Mouse (Mus musculus) forebrain, embryonic 10.5 days (tissue): Measurements from ENCODE around the gene Ndufa7. TPM values are rescaled to one million over a fixed set of nuclear protein-coding genes. Genes with fewer than 3 reads are reported as not detected.

Source experiments
- DNase-seq: peaks from one replicate; pipeline ENCODE4 v3.0.0-alpha.2; 2017; ENCODE audit warnings: low spot score; ENCODE audit errors: extremely low spot score
- H3K27ac ChIP-seq: fragments of 300-500 bp; sonication (generic); 2 replicates; pipeline ENCODE4 v1.5.1; 2016; ENCODE audit warnings: mild to moderate bottlenecking
- H3K27me3 ChIP-seq: fragments of 300-500 bp; sonication (generic); 2 replicates; pipeline ENCODE4 v1.6.1; 2016; ENCODE audit warnings: mild to moderate bottlenecking; ENCODE audit not compliant: poor library complexity, severe bottlenecking
- H3K36me3 ChIP-seq: fragments of 300-500 bp; sonication (generic); replicated peaks from 2 replicates; pipeline ENCODE4 v1.6.1; 2016; ENCODE audit warnings: mild to moderate bottlenecking, moderate library complexity
- H3K4me1 ChIP-seq: fragments of 300-500 bp; sonication (generic); 2 replicates; pipeline ENCODE4 v1.6.1; 2016
- H3K4me3 ChIP-seq: fragments of 300-500 bp; sonication (generic); 2 replicates; pipeline ENCODE4 v1.5.1; 2016; ENCODE audit warnings: mild to moderate bottlenecking, moderate library complexity
- H3K9me3 ChIP-seq: fragments of 300-500 bp; sonication (generic); 2 replicates; pipeline ENCODE4 v1.6.1; 2016; ENCODE audit warnings: mild to moderate bottlenecking, moderate library complexity
- WGBS: fragments of 180-500 bp; shearing (Covaris S2); methylation state at CpG from one replicate; pipeline ENCODE4 v1.1.7; 2016; 5-methylcytosine and 5-hydroxymethylcytosine counted together
- polyA plus RNA-seq: library from polyadenylated mRNA; unstranded; fragments of >200 nt; fragmentation: Nextera tagmentation; extraction: Ambion mirVana; gene quantifications from 2 replicates; pipeline ENCODE4 v1.2.1, GENCODE M21; 2016

The Ndufa7 gene
- polyA plus RNA-seq, 1 experiment from 2014 or later: 441 TPM

GRCm38 (mm10) chr17:33798306-33798705 lies 26.1 kb upstream of the Ndufa7 start:
- Histone ChIP-seq H3K4me3 (no peak overlapping the region), H3K9me3 (no peaks in the 10 kb centered on the region), H3K36me3 (no peaks in the 10 kb centered on the region), H3K27ac (no peak overlapping the region), H3K27me3 (no peaks in the 10 kb centered on the region), H3K4me1 (no peaks in the 10 kb centered on the region)
- WGBS: 48% methylated on average over 3 of the region's 3 CpGs
- no peak for DNase-seq

- no peaks in the 10 kb centered on the region for H3K27me3 ChIP-seq
- no peak overlapping the region for H3K27ac ChIP-seq
- H3K4me3 ChIP-seq: no peak overlapping the region
- no peaks in the 10 kb centered on the region for H3K36me3 ChIP-seq
- no peaks in the 10 kb centered on the region for H3K4me1 ChIP-seq
- H3K9me3 ChIP-seq: no peaks in the 10 kb centered on the region
- WGBS: 73% methylated on average over 1 of the region's 1 CpGs
- no peak for DNase-seq
These were observed 25.1 kb upstream of the Ndufa7 start for GRCm38 (mm10) chr17:33799277-33799676.

GRCm38 (mm10) chr17:33802221-33802620 lies 22.2 kb upstream of the Ndufa7 start:
- Histone ChIP-seq H3K27me3 (no peaks in the 10 kb centered on the region), H3K4me1 (no peaks in the 10 kb centered on the region), H3K27ac (no peak overlapping the region), H3K36me3 (no peaks in the 10 kb centered on the region), H3K4me3 (no peak overlapping the region), H3K9me3 (no peaks in the 10 kb centered on the region)
- 13% methylated on average over 2 of the region's 2 CpGs for WGBS
- no peak for DNase-seq

- no peak overlapping the region for H3K4me3 ChIP-seq
- no peaks in the 10 kb centered on the region for H3K36me3 ChIP-seq
- H3K27ac ChIP-seq: no peak overlapping the region
- DNase-seq: no peak
- WGBS: 63% methylated on average over 4 of the region's 4 CpGs
- H3K27me3 ChIP-seq: no peaks in the 10 kb centered on the region
- peaks cover 4% of the 10 kb centered on the region for H3K4me1 ChIP-seq
- H3K9me3 ChIP-seq: no peaks in the 10 kb centered on the region
These were observed 20.2 kb upstream of the Ndufa7 start for GRCm38 (mm10) chr17:33804205-33804604.

- 62% methylated on average over 1 of the region's 1 CpGs for WGBS
- Histone ChIP-seq H3K4me1 (peaks cover 4% of the 10 kb centered on the region), H3K36me3 (no peaks in the 10 kb centered on the region), H3K9me3 (no peaks in the 10 kb centered on the region), H3K4me3 (no peak overlapping the region), H3K27ac (no peak overlapping the region), H3K27me3 (no peaks in the 10 kb centered on the region)
- no peak for DNase-seq
These were observed 19.6 kb upstream of the Ndufa7 start for GRCm38 (mm10) chr17:33804745-33805144.

- no peaks in the 10 kb centered on the region for H3K9me3 ChIP-seq
- H3K27me3 ChIP-seq: peaks cover 14% of the 10 kb centered on the region
- no peaks in the 10 kb centered on the region for H3K36me3 ChIP-seq
- H3K27ac ChIP-seq: no peak overlapping the region
- no peak overlapping the region for H3K4me3 ChIP-seq
- 70% methylated on average over 8 of the region's 9 CpGs for WGBS
- peaks cover 19% of the 10 kb centered on the region for H3K4me1 ChIP-seq
- no peak for DNase-seq
These were observed 17.0 kb upstream of the Ndufa7 start for GRCm38 (mm10) chr17:33807181-33807888.

- Histone ChIP-seq H3K27me3 (peaks cover 14% of the 10 kb centered on the region), H3K4me3 (no peak overlapping the region), H3K27ac (no peak overlapping the region), H3K36me3 (no peaks in the 10 kb centered on the region), H3K9me3 (no peaks in the 10 kb centered on the region), H3K4me1 (peaks cover 19% of the 10 kb centered on the region)
- no peak for DNase-seq
- WGBS: 48% methylated on average over 10 of the region's 10 CpGs
These were observed 16.2 kb upstream of the Ndufa7 start for GRCm38 (mm10) chr17:33808192-33808591.

GRCm38 (mm10) chr17:33810334-33811141 lies 13.8 kb upstream of the Ndufa7 start, which contains the start of gene Kank3:
Gene Kank3 (plus strand): TSS chr17:33810519.
- H3K27me3 ChIP-seq: peaks cover 14% of the 10 kb centered on the region
- H3K27ac ChIP-seq: peak within 1 kb of the TSS; percentile 59
- WGBS: 1% methylated on average over 36 of the region's 36 CpGs

GRCm38 (mm10) chr17:33811142-33811516 lies 13.2 kb upstream of the Ndufa7 start:
- DNase-seq: no peak
- H3K36me3 ChIP-seq: 0 out of 2 replicates have a peak, but pooled peaks cover 3% of the 10 kb centered on the region
- no peak overlapping the region for H3K27ac ChIP-seq
- no peaks in the 10 kb centered on the region for H3K9me3 ChIP-seq
- 35% methylated on average over 7 of the region's 7 CpGs for WGBS
- H3K27me3 ChIP-seq: peaks cover 14% of the 10 kb centered on the region
- peaks cover 19% of the 10 kb centered on the region for H3K4me1 ChIP-seq
- peak overlapping the region; percentile 63 for H3K4me3 ChIP-seq

More at GRCm38 (mm10) chr17:33810334-33811141, 13.8 kb upstream of the Ndufa7 start, which contains the start of gene Kank3:
- Histone ChIP-seq H3K9me3 (no peaks in the 10 kb centered on the region), H3K4me3 (peak within 1 kb of the TSS; percentile 63), H3K36me3 (0 out of 2 replicates have a peak, but pooled peaks cover under 1% of the 10 kb centered on the region), H3K4me1 (peaks cover 19% of the 10 kb centered on the region)
- peak; percentile 88 for DNase-seq

GRCm38 (mm10) chr17:33812475-33812874 lies 11.9 kb upstream of the Ndufa7 start:
- Histone ChIP-seq H3K4me3 (no peak overlapping the region), H3K36me3 (peaks cover 3% of the 10 kb centered on the region; the same call in 1 of the 2 replicates)
- WGBS: 73% methylated on average over 3 of the region's 3 CpGs

GRCm38 (mm10) chr17:33812990-33813389 lies 11.4 kb upstream of the Ndufa7 start:
- Histone ChIP-seq H3K4me3 (no peak overlapping the region), H3K9me3 (no peaks in the 10 kb centered on the region), H3K27me3 (peaks cover 14% of the 10 kb centered on the region), H3K4me1 (peaks cover 32% of the 10 kb centered on the region), H3K27ac (no peak overlapping the region), H3K36me3 (peaks cover 4% of the 10 kb centered on the region)
- 71% methylated on average over 4 of the region's 4 CpGs for WGBS
- DNase-seq: no peak

More at GRCm38 (mm10) chr17:33812475-33812874, 11.9 kb upstream of the Ndufa7 start:
- Histone ChIP-seq H3K27ac (no peak overlapping the region), H3K27me3 (peaks cover 14% of the 10 kb centered on the region), H3K9me3 (no peaks in the 10 kb centered on the region), H3K4me1 (peaks cover 29% of the 10 kb centered on the region)
- no peak for DNase-seq

- peaks cover 14% of the 10 kb centered on the region for H3K27me3 ChIP-seq
- no peak overlapping the region for H3K27ac ChIP-seq
- H3K4me3 ChIP-seq: no peak overlapping the region
- H3K9me3 ChIP-seq: no peaks in the 10 kb centered on the region
- H3K4me1 ChIP-seq: peaks cover 36% of the 10 kb centered on the region
- H3K36me3 ChIP-seq: peaks cover 28% of the 10 kb centered on the region
- 89% methylated on average over 6 of the region's 6 CpGs for WGBS
- DNase-seq: no peak
These were observed 9.0 kb upstream of the Ndufa7 start for GRCm38 (mm10) chr17:33815399-33815798.

GRCm38 (mm10) chr17:33816612-33817011 lies 7.8 kb upstream of the Ndufa7 start:
- no peak for DNase-seq
- peaks cover 2% of the 10 kb centered on the region for H3K27me3 ChIP-seq
- 90% methylated on average over 5 of the region's 5 CpGs for WGBS
- peaks cover 40% of the 10 kb centered on the region for H3K36me3 ChIP-seq
- peaks cover 29% of the 10 kb centered on the region for H3K4me1 ChIP-seq
- H3K4me3 ChIP-seq: peak overlapping the region; percentile 59
- no peaks in the 10 kb centered on the region for H3K9me3 ChIP-seq
- H3K27ac ChIP-seq: 0 out of 2 replicates have a peak overlapping the region, but pooled peaks have one; percentile 92
